In genomic region chr7:140192445-140192844, GRCm38 (mm10) we compare ENCODE assay signal across 34 mouse cellular contexts. TPM values are rescaled to one million over a fixed set of nuclear protein-coding genes. Genes with fewer than 3 reads are reported as not detected.
DNase-seq lines count a peak whose midpoint lies in the region; ATAC-seq and TF ChIP-seq lines count a peak whose summit lies in the region.
"Had no signal": no experiment of that assay in that cellular context is flagged by ENCODE, and none has a peak within 500 bp of the region (broad histone marks: within the 10 kb centered on the region; RNA-seq: fewer than 3 reads in every experiment).

No protein-coding gene starts in this region.

- ATAC-seq in heart, embryonic 16.5 days (replicated peaks; ENCODE audit: extremely low read depth, insufficient read depth, low FRiP score) = no peak
- ATAC-seq in heart, embryonic 12.5 days (ENCODE audit: insufficient number of reproducible peaks, low FRiP score) = no peak
- no peak for ATAC-seq in forebrain, embryonic 16.5 days
- ATAC-seq: CD4-positive, CD25-positive, alpha-beta regulatory T cell, adult 4 months; forebrain, embryonic 14.5 days; hindbrain, postnatal 0 days; inflammation-experienced regulatory T-cells, adult 6 months; intestine, embryonic 16.5 days had no signal

- H3K4me1 ChIP-seq in heart, embryonic 16.5 days (ENCODE audit: control insufficient read depth, insufficient read depth, low read length) = no peaks in the 10 kb centered on the region
- H3K4me1 ChIP-seq in heart, embryonic 12.5 days (replicated peaks) = no peaks in the 10 kb centered on the region
- no peaks in the 10 kb centered on the region for H3K4me1 ChIP-seq in spleen, adult 2 months (ENCODE audit: control insufficient read depth, insufficient read depth, insufficient read length)
- H3K4me1 ChIP-seq in forebrain, embryonic 16.5 days (replicated peaks; ENCODE audit: control insufficient read depth, insufficient read depth, low read length) = no peaks in the 10 kb centered on the region
- H3K4me1 ChIP-seq: embryonic facial prominence, embryonic 12.5 days; embryonic facial prominence, embryonic 15.5 days; heart, embryonic 15.5 days had no signal

- H3K4me2 ChIP-seq in heart, embryonic 16.5 days (ENCODE audit: low read depth, low read length) = no peak overlapping the region
- H3K4me2 ChIP-seq in heart, embryonic 12.5 days = no peak overlapping the region
- no peak overlapping the region for H3K4me2 ChIP-seq in forebrain, embryonic 16.5 days (ENCODE audit: low read length)
- H3K4me2 ChIP-seq: embryonic facial prominence, embryonic 12.5 days; embryonic facial prominence, embryonic 15.5 days; heart, embryonic 11.5 days; heart, embryonic 15.5 days; hindbrain, embryonic 14.5 days had no signal

- no peak for TF ChIP-seq POLR2A in spleen, adult 2 months (IDR thresholded peaks at IDR 0.05; ENCODE audit: low read depth, low read length)

- no peak for TF ChIP-seq CTCF in spleen, adult 2 months (IDR thresholded peaks at IDR 0.05; ENCODE audit: extremely low read depth, insufficient read depth, insufficient read length, insufficient replicate concordance)

- no peak overlapping the region for H3K4me3 ChIP-seq in heart, embryonic 16.5 days (ENCODE audit: low read length)
- no peak overlapping the region for H3K4me3 ChIP-seq in heart, embryonic 12.5 days
- no peak overlapping the region for H3K4me3 ChIP-seq in spleen, adult 2 months (ENCODE audit: extremely low read depth, insufficient read depth, insufficient read length)
- H3K4me3 ChIP-seq in forebrain, embryonic 16.5 days (replicated peaks; ENCODE audit: low read length) = no peak overlapping the region
- H3K4me3 ChIP-seq: embryonic facial prominence, embryonic 12.5 days; embryonic facial prominence, embryonic 15.5 days; heart, embryonic 15.5 days had no signal

- peak overlapping the region; percentile 65 for H3K27ac ChIP-seq in heart, embryonic 16.5 days (ENCODE audit: low read length)
- H3K27ac ChIP-seq in heart, embryonic 12.5 days (ENCODE audit: poor library complexity, severe bottlenecking) = no peak overlapping the region
- H3K27ac ChIP-seq in spleen, adult 2 months (ENCODE audit: insufficient read depth, low read length) = peak overlapping the region; percentile 33; the same call in 1 of the 2 replicates
- no peak overlapping the region for H3K27ac ChIP-seq in forebrain, embryonic 16.5 days (ENCODE audit: low read length)
- H3K27ac ChIP-seq: embryonic facial prominence, embryonic 12.5 days; embryonic facial prominence, embryonic 15.5 days; heart, embryonic 15.5 days; hindbrain, embryonic 14.5 days; hindbrain, postnatal 0 days had no signal

- DNase-seq in spleen, adult 2 months (ENCODE audit: low read depth in 1 of 2, low spot score in 2 of 2) = no peak
- DNase-seq in spleen, adult 18-20 months = no peak
- peak; percentile 16 for DNase-seq in CD4-positive helper T cell, adult 2 months (ENCODE audit: low read depth, low spot score)
- DNase-seq in R1 (ENCODE audit: low read depth, low spot score) = peak; percentile 10
- no peak for DNase-seq in adrenal gland, postnatal 10 days
- DNase-seq: adrenal gland, postnatal 25 days; B cell, adult 2 months; cerebellum, adult 18-20 months; cerebellum, adult 9-10 months; cerebellum, postnatal 14 days; gastrocnemius, postnatal 25 days; heart, adult 18-20 months; heart, postnatal 14 days; heart, postnatal 4 days had no signal

- no peaks in the 10 kb centered on the region for H3K9me3 ChIP-seq in heart, embryonic 16.5 days (replicated peaks; ENCODE audit: control insufficient read depth, low read length)
- H3K9me3 ChIP-seq in heart, embryonic 12.5 days (replicated peaks) = no peaks in the 10 kb centered on the region
- H3K9me3 ChIP-seq in forebrain, embryonic 16.5 days (ENCODE audit: control insufficient read depth, low read length) = no peaks in the 10 kb centered on the region
- H3K9me3 ChIP-seq: embryonic facial prominence, embryonic 12.5 days; embryonic facial prominence, embryonic 15.5 days; heart, embryonic 15.5 days had no signal

- H3K9ac ChIP-seq in heart, embryonic 16.5 days (ENCODE audit: low read length) = no peak overlapping the region
- no peak overlapping the region for H3K9ac ChIP-seq in heart, embryonic 12.5 days
- H3K9ac ChIP-seq in forebrain, embryonic 16.5 days (replicated peaks; ENCODE audit: low read depth, low read length) = no peak overlapping the region
- H3K9ac ChIP-seq: embryonic facial prominence, embryonic 12.5 days; embryonic facial prominence, embryonic 15.5 days; heart, embryonic 15.5 days; hindbrain, embryonic 14.5 days had no signal

- no peaks in the 10 kb centered on the region for H3K36me3 ChIP-seq in heart, embryonic 16.5 days (ENCODE audit: control insufficient read depth, insufficient read depth)
- no peaks in the 10 kb centered on the region for H3K36me3 ChIP-seq in heart, embryonic 12.5 days
- no peaks in the 10 kb centered on the region for H3K36me3 ChIP-seq in spleen, adult 2 months (ENCODE audit: control insufficient read depth, insufficient read depth, low read length)
- H3K36me3 ChIP-seq in forebrain, embryonic 16.5 days (ENCODE audit: control insufficient read depth, insufficient read depth) = no peaks in the 10 kb centered on the region
- H3K36me3 ChIP-seq: embryonic facial prominence, embryonic 12.5 days; embryonic facial prominence, embryonic 15.5 days; heart, embryonic 15.5 days had no signal

- H3K27me3 ChIP-seq in heart, embryonic 16.5 days (ENCODE audit: control insufficient read depth, insufficient read depth, low read length) = no peaks in the 10 kb centered on the region
- H3K27me3 ChIP-seq in heart, embryonic 12.5 days (replicated peaks) = no peaks in the 10 kb centered on the region
- H3K27me3 ChIP-seq in spleen, adult 2 months (ENCODE audit: control insufficient read depth, insufficient read depth, low read length) = no peaks in the 10 kb centered on the region
- H3K27me3 ChIP-seq in forebrain, embryonic 16.5 days (replicated peaks; ENCODE audit: control insufficient read depth, insufficient read depth, low read length) = no peaks in the 10 kb centered on the region
- H3K27me3 ChIP-seq: embryonic facial prominence, embryonic 12.5 days; embryonic facial prominence, embryonic 15.5 days; heart, embryonic 15.5 days had no signal

- 47% methylated on average over 2 of the region's 2 CpGs for WGBS in heart, embryonic 16.5 days
- WGBS in heart, embryonic 12.5 days = 54% methylated on average over 2 of the region's 2 CpGs
- 55% methylated on average over 2 of the region's 2 CpGs for WGBS in spleen, adult 2 months
- 57% methylated on average over 2 of the region's 2 CpGs for WGBS in forebrain, embryonic 16.5 days

RNA-seq across cellular contexts. Expression of gene Olfr524, which starts 13.3 kb away (rescaled TPM):
- 0.27 and 0.43 TPM in 2 replicates for polyA plus RNA-seq in heart, embryonic 16.5 days (2015; fragmentation: Nextera tagmentation; extraction: Ambion mirVana)
- polyA plus RNA-seq in heart, embryonic 12.5 days (2016; fragmentation: Nextera tagmentation; extraction: Ambion mirVana) = not detected in 2 replicates
- 0.01 and 0.07 TPM in 2 replicates for polyA plus RNA-seq in spleen, adult 2 months (2012; rRNA removed)
- not detected for total RNA-seq in adrenal gland, postnatal 10 days (2021)
- not detected in 2 replicates for polyA plus RNA-seq in forebrain, embryonic 16.5 days (2015; fragmentation: Nextera tagmentation; extraction: Ambion mirVana)
- total RNA-seq: adrenal gland, adult 18-20 months; adrenal gland, postnatal 25 days; common myeloid progenitor, adult 5-6 weeks; ES-E14; gastrocnemius, adult 8-10 months; gastrocnemius, postnatal 25 days; heart, adult 18-20 months; heart, postnatal 14 days; heart, postnatal 4 days; hindbrain, postnatal 0 days had no signal
- polyA plus RNA-seq: CD4-positive, CD25-positive, alpha-beta regulatory T cell, adult 4 months; embryonic facial prominence, embryonic 12.5 days; embryonic facial prominence, embryonic 15.5 days; forebrain, embryonic 11.5 days; forebrain, embryonic 14.5 days; gonadal fat pad, adult 2 months; heart, embryonic 11.5 days; hindbrain, embryonic 11.5 days; hindbrain, embryonic 14.5 days; hindbrain, postnatal 0 days; intestine, embryonic 16.5 days had no signal

RNA-seq across cellular contexts. Expression of gene Olfr523, which starts 19.4 kb away (rescaled TPM):
- not detected in 2 replicates for polyA plus RNA-seq in heart, embryonic 16.5 days (2015; fragmentation: Nextera tagmentation; extraction: Ambion mirVana)
- not detected in 2 replicates for polyA plus RNA-seq in heart, embryonic 12.5 days (2016; fragmentation: Nextera tagmentation; extraction: Ambion mirVana)
- polyA plus RNA-seq in spleen, adult 2 months (2012; rRNA removed) = 0.12 TPM in 1 of 2 replicates, not detected in the other
- not detected for total RNA-seq in adrenal gland, postnatal 10 days (2021)
- not detected in 2 replicates for polyA plus RNA-seq in forebrain, embryonic 16.5 days (2015; fragmentation: Nextera tagmentation; extraction: Ambion mirVana)
- total RNA-seq: adrenal gland, adult 18-20 months; adrenal gland, postnatal 25 days; common myeloid progenitor, adult 5-6 weeks; ES-E14; gastrocnemius, adult 8-10 months; gastrocnemius, postnatal 25 days; heart, adult 18-20 months; heart, postnatal 14 days; heart, postnatal 4 days; hindbrain, postnatal 0 days had no signal
- polyA plus RNA-seq: CD4-positive, CD25-positive, alpha-beta regulatory T cell, adult 4 months; embryonic facial prominence, embryonic 12.5 days; forebrain, embryonic 11.5 days; forebrain, embryonic 14.5 days; gonadal fat pad, adult 2 months; heart, embryonic 11.5 days; heart, embryonic 15.5 days; hindbrain, embryonic 11.5 days; hindbrain, embryonic 14.5 days; hindbrain, postnatal 0 days; inflammation-experienced regulatory T-cells, adult 6 months; intestine, embryonic 16.5 days had no signal

RNA-seq across cellular contexts. Expression of gene Cd163l1, which starts 25.6 kb away (rescaled TPM):
- 5.2 and 10.4 TPM in 2 replicates for polyA plus RNA-seq in heart, embryonic 16.5 days (2015; fragmentation: Nextera tagmentation; extraction: Ambion mirVana)
- polyA plus RNA-seq in heart, embryonic 12.5 days (2016; fragmentation: Nextera tagmentation; extraction: Ambion mirVana) = not detected in 2 replicates
- polyA plus RNA-seq in spleen, adult 2 months (2012; rRNA removed) = 1.3 and 2.1 TPM in 2 replicates
- under 1 TPM in 1 of 2 experiments, not detected in 1; 0.12 TPM for total RNA-seq in adrenal gland, postnatal 10 days (2021)
- polyA plus RNA-seq in forebrain, embryonic 16.5 days (2015; fragmentation: Nextera tagmentation; extraction: Ambion mirVana) = not detected in 2 replicates
- total RNA-seq: adrenal gland, adult 18-20 months; adrenal gland, postnatal 25 days; common myeloid progenitor, adult 5-6 weeks; ES-E14; gastrocnemius, adult 8-10 months; gastrocnemius, postnatal 25 days; heart, postnatal 14 days; hindbrain, postnatal 0 days had no signal
- polyA plus RNA-seq: CD4-positive, CD25-positive, alpha-beta regulatory T cell, adult 4 months; embryonic facial prominence, embryonic 12.5 days; forebrain, embryonic 14.5 days; heart, embryonic 11.5 days; hindbrain, embryonic 11.5 days; hindbrain, embryonic 14.5 days; hindbrain, postnatal 0 days had no signal

RNA-seq across cellular contexts. Expression of gene Olfr522, which starts 27.9 kb away (rescaled TPM):
- not detected in 2 replicates for polyA plus RNA-seq in heart, embryonic 16.5 days (2015; fragmentation: Nextera tagmentation; extraction: Ambion mirVana)
- polyA plus RNA-seq in heart, embryonic 12.5 days (2016; fragmentation: Nextera tagmentation; extraction: Ambion mirVana) = not detected in 2 replicates
- not detected in 2 replicates for polyA plus RNA-seq in spleen, adult 2 months (2012; rRNA removed)
- not detected for total RNA-seq in adrenal gland, postnatal 10 days (2021)
- polyA plus RNA-seq in forebrain, embryonic 16.5 days (2015; fragmentation: Nextera tagmentation; extraction: Ambion mirVana) = not detected in 2 replicates
- total RNA-seq: adrenal gland, adult 18-20 months; adrenal gland, postnatal 25 days; common myeloid progenitor, adult 5-6 weeks; ES-E14; gastrocnemius, adult 8-10 months; gastrocnemius, postnatal 25 days; heart, adult 18-20 months; heart, postnatal 14 days; heart, postnatal 4 days; hindbrain, postnatal 0 days had no signal
- polyA plus RNA-seq: CD4-positive, CD25-positive, alpha-beta regulatory T cell, adult 4 months; embryonic facial prominence, embryonic 12.5 days; forebrain, embryonic 11.5 days; forebrain, embryonic 14.5 days; gonadal fat pad, adult 2 months; heart, embryonic 11.5 days; heart, embryonic 15.5 days; hindbrain, embryonic 11.5 days; hindbrain, embryonic 14.5 days; hindbrain, postnatal 0 days; intestine, embryonic 16.5 days had no signal

RNA-seq across cellular contexts. Expression of gene Sprn, which starts 37.8 kb away (rescaled TPM):
- 0.09 and 0.12 TPM in 2 replicates for polyA plus RNA-seq in heart, embryonic 16.5 days (2015; fragmentation: Nextera tagmentation; extraction: Ambion mirVana)
- polyA plus RNA-seq in heart, embryonic 12.5 days (2016; fragmentation: Nextera tagmentation; extraction: Ambion mirVana) = 0.08 TPM in 1 of 2 replicates, not detected in the other
- polyA plus RNA-seq in spleen, adult 2 months (2012; rRNA removed) = 0.04 and 0.08 TPM in 2 replicates
- total RNA-seq in adrenal gland, postnatal 10 days (2021) = 1 to 10 TPM; 1.7 to 2.0 TPM
- 15.7 and 19.1 TPM in 2 replicates for polyA plus RNA-seq in forebrain, embryonic 16.5 days (2015; fragmentation: Nextera tagmentation; extraction: Ambion mirVana)
- total RNA-seq: common myeloid progenitor, adult 5-6 weeks had no signal
- polyA plus RNA-seq: CD4-positive, CD25-positive, alpha-beta regulatory T cell, adult 4 months; inflammation-experienced regulatory T-cells, adult 6 months had no signal

Comparison
In these comparisons a context has a peak if more than half of its experiments do, and no peak if none do; other contexts are left out.
1. H3K27ac ChIP-seq: peak in heart, embryonic 16.5 days (single experiment) and spleen, adult 2 months (single experiment); none in heart, embryonic 12.5 days (single experiment) and forebrain, embryonic 16.5 days (single experiment).
2. DNase-seq: peak in CD4-positive helper T cell, adult 2 months (single experiment) and R1 (single experiment); none in spleen, adult 2 months (0 of 2), spleen, adult 18-20 months (0 of 2) and adrenal gland, postnatal 10 days (single experiment).